Mouse (Mus musculus) stomach, embryonic 14.5 days (tissue): ENCODE measurements around the gene Pbx1. TPM values are rescaled to one million over a fixed set of nuclear protein-coding genes. Genes with fewer than 3 reads are reported as not detected.
A peak's percentile ranks its signal among the peaks of the same experiment; 100 is the strongest.

Experiments used
- ATAC-seq: fragments of 200-750 bp; cut with Nextera tagmentation; 2 replicates; pipeline ENCODE4 v1.8.0; 2017; ENCODE audit warnings: low read depth, moderate TSS enrichment; ENCODE audit not compliant: insufficient number of reproducible peaks, insufficient read depth, low FRiP score
- H3K27ac ChIP-seq: fragments of 300-500 bp; sonication (generic); 2 replicates; pipeline ENCODE4 v1.5.1; 2014; ENCODE audit warnings: mild to moderate bottlenecking, low read length, moderate library complexity, mixed read lengths
- H3K27me3 ChIP-seq: fragments of 300-500 bp; sonication (generic); 2 replicates; pipeline ENCODE4 v1.6.1; 2014; ENCODE audit warnings: low read length, control low read depth, mixed read lengths; ENCODE audit not compliant: control insufficient read depth, insufficient read depth
- H3K36me3 ChIP-seq: fragments of 300-500 bp; sonication (generic); 2 replicates; pipeline ENCODE4 v1.6.1; 2014; ENCODE audit warnings: mild to moderate bottlenecking, control low read depth, low read length, moderate library complexity, mixed read lengths; ENCODE audit not compliant: control insufficient read depth, insufficient read depth
- H3K4me1 ChIP-seq: fragments of 300-500 bp; sonication (generic); 2 replicates; pipeline ENCODE4 v1.6.1; 2014; ENCODE audit warnings: low read length, control low read depth, mixed read lengths; ENCODE audit not compliant: control insufficient read depth, insufficient read depth
- H3K4me2 ChIP-seq: fragments of 300-500 bp; sonication (generic); replicated peaks from 2 replicates; pipeline ENCODE4 v1.6.1; 2014; ENCODE audit warnings: low read depth, low read length, control low read depth
- H3K4me3 ChIP-seq: fragments of 300-500 bp; sonication (generic); 2 replicates; pipeline ENCODE4 v1.5.1; 2014; ENCODE audit warnings: low read depth, low read length, control low read depth
- H3K9ac ChIP-seq: fragments of 300-500 bp; sonication (generic); replicated peaks from 2 replicates; pipeline ENCODE4 v1.6.1; 2014; ENCODE audit warnings: low read depth, mild to moderate bottlenecking, control low read depth, low read length, moderate library complexity, mixed read lengths
- H3K9me3 ChIP-seq: fragments of 300-500 bp; sonication (generic); 2 replicates; pipeline ENCODE4 v1.6.1; 2016; ENCODE audit warnings: low read depth, low read length, control low read depth; ENCODE audit not compliant: control insufficient read depth
- WGBS: fragments of 180-500 bp; shearing (Covaris S2); extraction: QIAGEN DNeasy Blood & Tissue Kit; methylation state at CpG from one replicate; pipeline ENCODE4 v1.1.7; 2014; 5-methylcytosine and 5-hydroxymethylcytosine counted together
- polyA plus RNA-seq: library from polyadenylated mRNA; unstranded; fragments of >200 nt; fragmentation: Nextera tagmentation; extraction: Ambion mirVana; gene quantifications from 2 replicates; pipeline ENCODE4 v1.2.1, GENCODE M21; 2014

The Pbx1 gene
- polyA plus RNA-seq, 1 experiment from 2014 or later: 64.1 TPM

- Histone ChIP-seq H3K9me3 (no peaks in the 10 kb centered on the region), H3K9ac (no peak overlapping the region), H3K4me1 (no peaks in the 10 kb centered on the region), H3K36me3 (peaks cover 35% of the 10 kb centered on the region), H3K27ac (no peak overlapping the region), H3K27me3 (no peaks in the 10 kb centered on the region), H3K4me3 (no peak overlapping the region), H3K4me2 (no peak overlapping the region)
- 83% methylated on average over 6 of the region's 6 CpGs for WGBS
- 0 out of 2 replicates have a peak, but pooled peaks have one; percentile 53 for ATAC-seq
Measured at GRCm38 (mm10) chr1:168197195-168197907, 234.7 kb downstream of the Pbx1 start.

DNA sequence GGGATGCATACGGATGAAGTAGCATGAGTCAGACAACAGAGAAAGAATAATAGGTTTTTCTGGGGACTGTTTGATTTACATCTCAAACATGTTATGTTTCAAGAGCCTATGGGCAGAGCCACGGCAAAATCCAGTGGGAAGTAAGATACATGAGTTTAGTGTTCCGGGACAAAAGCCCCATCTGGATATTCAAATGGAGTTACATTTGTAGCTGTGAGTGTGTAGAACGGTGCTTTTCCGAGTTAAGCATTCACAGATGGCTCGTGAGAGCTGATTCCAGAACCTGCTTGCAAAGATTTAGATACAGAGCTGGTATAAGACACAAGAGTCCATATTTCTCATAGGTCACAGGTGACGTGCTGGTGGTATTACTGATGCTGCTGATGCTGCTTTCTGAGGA lies 238.7 kb downstream of the Pbx1 start:
- Histone ChIP-seq H3K27me3 (no peaks in the 10 kb centered on the region), H3K4me2 (no peak overlapping the region), H3K36me3 (peaks cover 20% of the 10 kb centered on the region), H3K4me1 (no peaks in the 10 kb centered on the region), H3K4me3 (no peak overlapping the region), H3K9me3 (no peaks in the 10 kb centered on the region), H3K9ac (no peak overlapping the region), H3K27ac (no peak overlapping the region)
- 85% methylated on average over 7 of the region's 7 CpGs for WGBS
- ATAC-seq: no peak

DNA sequence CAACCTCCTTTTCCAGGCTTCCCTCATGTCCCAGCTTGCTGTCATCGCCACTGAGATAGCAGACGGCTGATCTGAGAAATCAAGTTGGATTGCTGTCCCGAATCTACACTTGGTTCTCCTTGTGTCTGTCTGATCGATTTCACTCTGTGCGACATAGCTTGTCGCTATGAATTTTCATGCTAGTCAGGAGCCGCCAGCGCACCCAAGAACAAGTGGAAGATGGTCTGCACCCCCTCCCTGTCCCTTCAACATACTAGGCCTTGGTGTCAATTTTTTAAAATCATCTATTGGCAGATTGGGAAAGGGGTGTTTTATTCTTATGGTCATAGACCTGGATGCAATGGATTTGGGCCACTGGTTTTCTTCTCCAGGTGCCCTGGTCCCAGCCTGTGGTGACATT lies 249.3 kb downstream of the Pbx1 start:
- Histone ChIP-seq H3K36me3 (peaks cover 19% of the 10 kb centered on the region), H3K4me3 (no peak overlapping the region), H3K9ac (no peak overlapping the region), H3K9me3 (no peaks in the 10 kb centered on the region), H3K27me3 (no peaks in the 10 kb centered on the region), H3K27ac (no peak overlapping the region), H3K4me2 (no peak overlapping the region), H3K4me1 (peaks cover 19% of the 10 kb centered on the region)
- WGBS: 97% methylated on average over 8 of the region's 8 CpGs
- ATAC-seq: no peak

- no peak overlapping the region for H3K9ac ChIP-seq
- peak; percentile 89 for ATAC-seq
- H3K27me3 ChIP-seq: no peaks in the 10 kb centered on the region
- no peaks in the 10 kb centered on the region for H3K9me3 ChIP-seq
- peaks cover 21% of the 10 kb centered on the region for H3K36me3 ChIP-seq
- peaks cover 19% of the 10 kb centered on the region for H3K4me1 ChIP-seq
- H3K4me2 ChIP-seq: no peak overlapping the region
- H3K27ac ChIP-seq: peak overlapping the region; percentile 82
- no peak overlapping the region for H3K4me3 ChIP-seq
- 49% methylated on average over 9 of the region's 9 CpGs for WGBS
Measured at GRCm38 (mm10) chr1:168180622-168181441, 251.2 kb downstream of the Pbx1 start.

DNA sequence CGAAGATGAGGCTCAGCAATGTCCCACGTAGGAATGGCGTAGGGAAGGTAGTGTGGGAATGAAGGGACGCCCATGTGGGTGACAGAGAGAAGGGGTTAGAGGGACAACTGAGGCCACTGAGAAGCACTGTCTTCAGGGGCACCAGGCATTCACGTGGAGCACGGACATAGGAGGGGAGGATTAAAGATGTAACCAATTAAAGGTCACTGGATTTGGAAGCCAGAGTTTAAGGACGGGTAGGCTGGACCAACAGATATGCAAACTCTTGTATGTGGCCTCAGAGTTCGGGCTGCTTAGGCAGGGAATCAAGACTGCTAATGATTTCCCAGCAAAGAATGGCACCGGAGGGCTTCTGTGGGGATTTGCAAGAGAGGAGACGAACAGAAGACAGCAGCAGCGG lies 252.4 kb downstream of the Pbx1 start:
- H3K4me1 ChIP-seq: peaks cover 19% of the 10 kb centered on the region
- no peak overlapping the region for H3K4me2 ChIP-seq
- H3K9me3 ChIP-seq: no peaks in the 10 kb centered on the region
- H3K9ac ChIP-seq: no peak overlapping the region
- H3K36me3 ChIP-seq: peaks cover 21% of the 10 kb centered on the region
- H3K4me3 ChIP-seq: no peak overlapping the region
- 82% methylated on average over 11 of the region's 11 CpGs for WGBS
- no peak for ATAC-seq
- H3K27me3 ChIP-seq: no peaks in the 10 kb centered on the region
- H3K27ac ChIP-seq: peak overlapping the region; percentile 82

- Histone ChIP-seq H3K27me3 (no peaks in the 10 kb centered on the region), H3K4me1 (peaks cover 19% of the 10 kb centered on the region), H3K4me2 (no peak overlapping the region), H3K9me3 (no peaks in the 10 kb centered on the region), H3K36me3 (peaks cover 19% of the 10 kb centered on the region), H3K9ac (no peak overlapping the region), H3K27ac (peak overlapping the region; percentile 33; the same call in 1 of the 2 replicates), H3K4me3 (no peak overlapping the region)
- no peak for ATAC-seq
- WGBS: 89% methylated on average over 1 of the region's 1 CpGs
Measured at GRCm38 (mm10) chr1:168178611-168179010, 253.5 kb downstream of the Pbx1 start.

DNA sequence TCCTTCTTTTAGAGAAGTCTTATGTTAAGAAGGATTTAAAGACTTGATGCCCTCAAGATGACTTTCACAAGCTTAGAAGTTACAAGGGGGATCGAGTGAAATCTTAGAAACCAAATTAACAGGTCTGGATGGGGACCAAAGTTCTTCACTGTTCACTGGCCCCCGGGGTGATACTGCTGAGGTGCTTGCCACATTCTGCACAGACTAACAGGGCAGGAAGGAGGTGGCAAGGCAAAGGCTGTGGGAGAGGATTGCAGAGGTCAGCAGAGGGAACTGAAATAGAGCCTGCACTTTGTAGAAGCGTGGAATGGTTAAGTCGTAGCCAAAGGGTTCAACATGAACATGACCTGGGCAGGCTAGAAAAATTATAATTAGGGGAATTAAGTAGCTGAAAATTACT lies 256.5 kb downstream of the Pbx1 start:
- Histone ChIP-seq H3K4me1 (peaks cover 12% of the 10 kb centered on the region), H3K9ac (no peak overlapping the region)

GRCm38 (mm10) chr1:168169791-168170190 lies 262.3 kb downstream of the Pbx1 start:
- no peak for ATAC-seq
- Histone ChIP-seq H3K9me3 (no peaks in the 10 kb centered on the region), H3K4me2 (no peak overlapping the region), H3K9ac (no peak overlapping the region), H3K27ac (no peak overlapping the region), H3K36me3 (peaks cover 3% of the 10 kb centered on the region; the same call in 1 of the 2 replicates), H3K4me1 (peaks cover 10% of the 10 kb centered on the region; the same call in 1 of the 2 replicates), H3K27me3 (no peaks in the 10 kb centered on the region), H3K4me3 (no peak overlapping the region)
- 74% methylated on average over 8 of the region's 8 CpGs for WGBS

More for the DNA sequence above, 256.5 kb downstream of the Pbx1 start:
- Histone ChIP-seq H3K4me2 (no peak overlapping the region), H3K27me3 (no peaks in the 10 kb centered on the region), H3K9me3 (no peaks in the 10 kb centered on the region), H3K4me3 (no peak overlapping the region), H3K27ac (no peak overlapping the region), H3K36me3 (peaks cover 7% of the 10 kb centered on the region; the same call in 1 of the 2 replicates)
- WGBS: 88% methylated on average over 4 of the region's 4 CpGs
- no peak for ATAC-seq
